Mouse (Mus musculus): ENCODE results near the gene Cyp17a1.

Gene Cyp17a1

GRCm38 (mm10) chr19:46670691-46671090 lies 2.3 kb downstream of the Cyp17a1 start:
- DNase-seq (ENCODE audit: low spot score), result peak; percentile 52

DNA sequence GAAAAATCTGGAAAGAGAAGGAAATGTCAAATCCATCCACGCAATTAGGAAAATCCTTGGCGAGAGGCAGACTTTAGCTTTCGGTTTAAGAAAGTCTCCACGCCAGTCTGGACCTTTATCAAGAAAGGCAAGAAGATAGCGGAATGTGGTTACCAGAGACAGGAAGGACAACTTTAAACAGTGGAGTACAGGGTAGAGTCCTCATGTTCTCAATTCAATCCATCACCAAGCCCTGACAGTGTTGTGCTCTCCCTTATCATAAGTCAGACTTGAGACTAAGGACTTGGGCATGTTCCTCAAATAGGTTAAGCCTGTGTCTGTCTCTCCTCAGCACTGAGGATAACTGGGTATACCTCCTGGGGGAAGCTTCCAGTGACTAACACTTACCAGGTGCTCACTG lies 3.2 kb downstream of the Cyp17a1 start:
- DNase-seq (ENCODE audit: low spot score), result no peak

- DNase-seq (ENCODE audit: low spot score), result no peak
Measured at GRCm38 (mm10) chr19:46668263-46668662, 4.7 kb downstream of the Cyp17a1 start.

DNA sequence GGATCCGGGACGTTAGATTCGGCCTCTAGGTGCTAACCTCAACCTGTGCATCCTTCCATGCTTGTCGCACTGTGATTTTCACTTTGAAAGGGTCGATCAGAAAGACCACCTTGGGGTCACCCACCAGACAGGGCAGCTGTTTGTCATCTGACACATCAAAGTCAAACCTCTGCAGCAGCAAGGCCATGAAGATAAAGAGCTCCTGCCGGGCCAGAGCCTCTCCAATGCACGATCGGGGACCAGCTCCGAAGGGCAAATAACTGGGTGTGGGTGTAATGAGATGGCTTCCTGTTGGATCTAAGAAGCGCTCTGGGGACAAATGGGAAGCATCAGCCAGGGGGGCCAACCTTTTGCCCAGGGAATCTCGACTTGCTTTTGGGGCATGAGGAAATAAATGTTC lies 5.7 kb downstream of the Cyp17a1 start:
- DNase-seq (ENCODE audit: low spot score), result no peak

- DNase-seq (ENCODE audit: low spot score), result no peak
Measured at GRCm38 (mm10) chr19:46665474-46665873, 7.5 kb downstream of the Cyp17a1 start.

GRCm38 (mm10) chr19:46662784-46663183 lies 10.2 kb downstream of the Cyp17a1 start:
- no peak for DNase-seq (ENCODE audit: low spot score)

GRCm38 (mm10) chr19:46662214-46662613 lies 10.8 kb downstream of the Cyp17a1 start:
- DNase-seq (ENCODE audit: low spot score), result no peak

- no peak for DNase-seq (ENCODE audit: low spot score)
Measured at GRCm38 (mm10) chr19:46661511-46661910, 11.5 kb downstream of the Cyp17a1 start.

GRCm38 (mm10) chr19:46658851-46659250 lies 14.1 kb downstream of the Cyp17a1 start:
- no peak for DNase-seq (ENCODE audit: low spot score)

- no peak for DNase-seq (ENCODE audit: low spot score)
Measured at GRCm38 (mm10) chr19:46658348-46658747, 14.6 kb downstream of the Cyp17a1 start.

- DNase-seq (ENCODE audit: low spot score), result no peak
Measured at GRCm38 (mm10) chr19:46657339-46658020, 15.5 kb downstream of the Cyp17a1 start.

- DNase-seq (ENCODE audit: low spot score), result no peak
Measured at GRCm38 (mm10) chr19:46656151-46656840, 16.7 kb downstream of the Cyp17a1 start.

GRCm38 (mm10) chr19:46655626-46656025 lies 17.3 kb downstream of the Cyp17a1 start:
- DNase-seq (ENCODE audit: low spot score), result no peak

- no peak for DNase-seq (ENCODE audit: low spot score)
Measured at GRCm38 (mm10) chr19:46653616-46654235, 19.2 kb downstream of the Cyp17a1 start.

DNA sequence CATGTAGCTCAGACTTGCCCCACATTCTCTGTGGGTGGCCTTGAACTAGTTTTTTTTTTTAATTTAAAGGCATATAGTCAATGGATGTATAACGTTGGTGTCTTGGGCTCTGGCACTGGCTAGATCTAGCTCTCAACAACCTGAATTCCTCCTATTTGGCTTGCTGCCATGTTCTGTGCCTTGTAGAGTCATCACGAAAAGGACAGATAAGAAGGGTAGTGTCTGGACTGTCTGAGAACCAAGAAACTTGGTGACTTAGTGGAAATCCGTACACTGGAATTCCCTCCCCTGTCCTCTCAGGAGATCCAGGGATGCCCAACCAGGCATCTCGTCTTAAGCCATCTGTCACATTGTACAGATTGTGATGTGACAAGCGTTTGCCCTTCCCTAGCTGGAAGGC lies 19.8 kb downstream of the Cyp17a1 start:
- no peak for DNase-seq (ENCODE audit: low spot score)

GRCm38 (mm10) chr19:46648565-46648964 lies 24.4 kb downstream of the Cyp17a1 start:
- no peak for DNase-seq (ENCODE audit: low spot score)

DNA sequence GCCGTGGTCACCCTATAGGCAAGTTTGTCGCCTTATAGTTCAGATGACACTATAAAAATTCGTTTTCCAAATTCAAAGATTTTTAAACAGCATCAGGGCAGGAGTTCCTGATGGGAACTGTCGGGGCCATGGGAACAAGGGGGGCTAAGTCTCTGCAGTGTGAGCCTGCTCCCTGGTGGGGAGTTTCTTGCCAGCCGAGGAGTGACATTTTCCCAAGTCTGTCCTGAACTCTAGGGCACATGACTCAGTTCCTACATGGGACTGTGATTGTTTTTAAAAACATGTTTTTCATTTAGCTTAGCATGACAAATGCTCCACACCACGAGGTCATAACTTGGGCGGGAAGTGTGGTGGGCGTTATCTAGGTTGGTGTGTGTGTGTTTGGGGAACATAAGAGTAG lies 25.1 kb downstream of the Cyp17a1 start:
- DNase-seq (ENCODE audit: low spot score), result no peak

- DNase-seq (ENCODE audit: low spot score), result no peak
Measured at GRCm38 (mm10) chr19:46647254-46647653, 25.7 kb downstream of the Cyp17a1 start.

GRCm38 (mm10) chr19:46646041-46646481 lies 26.9 kb downstream of the Cyp17a1 start:
- no peak for DNase-seq (ENCODE audit: low spot score)

- DNase-seq (ENCODE audit: low spot score), result no peak
Measured at GRCm38 (mm10) chr19:46644793-46645602, 28.0 kb downstream of the Cyp17a1 start.

DNA sequence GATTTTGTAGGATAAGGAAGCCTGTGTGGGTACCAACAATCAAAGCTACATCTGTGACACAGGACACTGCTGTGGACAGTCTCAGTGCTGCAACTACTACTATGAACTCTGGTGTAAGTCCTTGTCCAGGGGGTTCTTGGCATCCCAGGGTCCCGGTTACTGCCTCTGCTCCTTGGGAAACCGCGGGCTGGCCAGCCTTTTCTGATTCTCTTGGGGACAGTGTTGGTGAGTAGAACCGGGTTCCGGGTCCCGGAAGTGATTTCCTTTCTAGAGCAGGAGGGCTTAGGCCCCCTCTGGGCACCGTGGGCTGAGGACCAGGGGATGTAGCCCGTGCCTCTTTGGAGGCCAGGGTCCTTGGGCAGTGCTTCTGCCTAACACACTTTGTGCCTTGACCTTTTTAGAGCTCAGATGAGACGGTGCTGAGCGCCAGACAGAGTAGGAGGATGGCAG lies 28.6 kb downstream of the Cyp17a1 start:
- DNase-seq (ENCODE audit: low spot score), result no peak

GRCm38 (mm10) chr19:46643236-46643635 lies 29.7 kb downstream of the Cyp17a1 start:
- DNase-seq (ENCODE audit: low spot score), result no peak
